Mouse (Mus musculus) adrenal gland, adult 18-20 months (tissue): Measurements from ENCODE around the gene Trp53tg5. TPM values are rescaled to one million over a fixed set of nuclear protein-coding genes. Genes with fewer than 3 reads are reported as not detected.

Source experiments
- DNase-seq, 2 experiments: peaks; one replicate each; pipeline ENCODE4 v3.0.0; 2021 to 2022; ENCODE audit warnings: low spot score in 2 of 2
- total RNA-seq, 2 experiments: library from RNA; stranded (reverse); gene quantifications; 1 replicate in 1 of 2; 2 replicates in 1 of 2; pipeline ENCODE4 v1.2.3; 2021

The Trp53tg5 gene
- total RNA-seq, 2 experiments from 2014 or later = not detected

DNA sequence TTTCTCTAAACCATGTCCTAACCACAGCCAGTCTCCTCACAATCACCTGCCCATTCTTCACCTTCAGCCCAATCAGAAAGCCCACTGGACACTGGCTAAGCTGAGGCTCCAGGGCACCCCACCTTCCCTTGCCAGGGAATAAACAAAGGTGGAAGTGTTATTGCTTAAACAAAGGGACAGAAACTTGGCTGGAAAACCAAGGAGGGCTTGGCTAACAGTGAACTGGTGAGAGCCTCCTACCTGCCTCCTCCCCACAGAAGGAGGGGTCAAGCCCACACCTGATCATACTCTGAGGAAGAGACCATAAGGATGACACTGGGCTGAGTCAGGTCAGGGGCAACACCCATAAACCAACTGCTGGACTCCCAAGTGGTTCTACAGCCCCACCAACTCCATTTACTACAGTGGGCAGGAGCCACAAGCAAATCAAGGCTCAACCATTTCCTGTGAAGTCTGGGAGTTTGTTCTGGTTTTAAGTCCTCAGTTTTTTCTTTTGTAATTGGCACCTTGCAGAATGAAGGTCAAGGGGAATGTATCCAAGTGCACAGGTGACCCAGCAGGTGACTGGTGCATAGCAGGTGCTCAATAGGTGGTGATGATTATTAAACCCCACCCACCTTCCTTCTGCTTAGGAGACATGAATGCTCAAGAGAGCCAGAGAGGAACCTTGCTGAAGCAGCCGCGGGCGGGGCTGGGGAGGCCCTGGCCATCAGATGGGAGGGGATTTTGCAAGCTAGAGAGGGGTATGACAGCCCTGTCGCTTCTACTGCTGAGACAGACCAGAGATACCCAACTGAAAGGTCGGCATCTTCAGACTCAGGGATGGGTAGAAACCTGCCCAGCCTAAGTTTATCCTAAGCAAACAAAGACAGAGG lies 38.1 kb downstream of the Trp53tg5 start:
- DNase-seq = no peak

GRCm38 (mm10) chr2:164434681-164435080 lies 38.8 kb downstream of the Trp53tg5 start:
- DNase-seq = no peak

DNA sequence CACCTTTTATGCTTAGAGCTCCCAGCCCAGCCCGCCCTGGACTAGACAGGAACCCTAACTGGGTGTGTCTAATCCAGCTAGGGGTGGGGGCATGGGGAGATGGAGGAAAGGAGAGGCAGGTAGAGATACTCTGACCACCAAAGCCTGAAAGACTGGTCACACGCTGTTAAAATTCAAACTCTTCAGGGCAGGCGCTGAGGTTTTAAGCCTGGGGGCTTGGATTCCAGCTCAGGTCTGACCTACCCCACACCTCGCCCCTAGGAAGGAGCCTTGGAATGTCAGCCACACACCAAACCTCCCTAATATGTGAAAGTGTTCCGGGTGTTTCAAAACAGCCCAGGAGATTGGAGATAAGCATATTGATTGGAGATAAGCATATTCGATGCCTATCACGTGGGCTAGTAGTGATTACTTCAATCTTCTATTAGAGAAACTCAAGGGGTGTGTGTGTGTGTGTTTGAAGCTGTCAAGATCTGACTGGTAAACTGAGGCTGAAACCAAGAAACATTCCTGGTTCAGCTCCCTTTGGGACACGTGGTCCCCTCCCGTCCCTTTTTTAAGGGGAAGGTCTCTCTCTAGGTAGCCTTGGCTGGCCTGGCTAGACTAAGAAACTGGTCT lies 40.1 kb downstream of the Trp53tg5 start:
- no peak for DNase-seq

DNA sequence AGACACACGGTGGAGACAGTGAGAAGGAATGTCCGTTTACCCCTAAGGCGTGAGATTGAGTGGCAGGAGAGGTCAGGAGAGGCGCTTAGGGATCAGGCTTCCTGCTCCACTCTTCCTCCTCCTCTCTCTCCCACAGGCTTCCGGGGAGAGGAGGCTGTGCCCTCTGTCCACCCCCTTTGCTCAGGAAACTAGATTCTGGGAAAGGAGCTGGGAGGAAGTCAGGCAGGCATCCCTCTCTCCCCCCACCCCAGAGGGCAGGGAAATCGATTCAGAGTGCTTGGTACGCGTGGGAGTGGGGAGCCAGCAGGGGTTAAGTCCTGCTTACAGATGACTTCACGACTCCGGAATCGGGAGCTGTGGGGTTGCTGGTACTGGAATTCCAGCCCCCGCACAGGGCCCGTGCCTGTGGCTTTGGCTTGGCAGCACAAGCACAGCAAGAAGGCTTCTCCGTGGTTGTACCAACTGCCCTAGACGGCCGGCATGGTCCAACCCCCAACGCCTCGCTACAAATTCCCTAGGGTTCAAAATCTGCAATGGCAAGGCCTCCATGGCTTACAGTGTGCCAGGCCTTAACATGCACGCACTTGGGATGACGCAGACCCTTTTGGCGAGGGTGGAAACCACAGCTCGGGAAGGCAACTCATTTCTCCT lies 40.9 kb downstream of the Trp53tg5 start:
- DNase-seq = no peak

GRCm38 (mm10) chr2:164431676-164432465 lies 41.7 kb downstream of the Trp53tg5 start:
- DNase-seq = no peak

DNA sequence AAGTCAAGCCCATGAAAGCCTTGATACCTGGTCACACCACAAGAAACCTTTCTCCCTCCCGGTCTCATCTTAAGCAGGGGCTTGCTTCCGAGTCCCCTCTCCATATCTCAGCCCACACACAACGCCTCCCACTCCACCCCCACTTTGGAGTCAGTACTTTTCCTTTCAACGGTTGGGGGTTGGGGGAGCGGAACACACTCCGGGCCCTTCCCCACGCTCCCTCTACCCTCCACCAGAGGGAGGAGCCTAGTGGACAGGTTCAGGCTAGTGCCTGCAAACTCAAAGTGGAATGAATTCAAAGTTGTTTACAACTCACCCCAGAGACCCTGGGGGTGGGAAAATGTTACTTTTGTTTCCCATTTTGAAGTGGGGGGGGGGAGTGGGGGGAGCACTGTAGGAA lies 42.8 kb downstream of the Trp53tg5 start:
- DNase-seq = no peak

DNA sequence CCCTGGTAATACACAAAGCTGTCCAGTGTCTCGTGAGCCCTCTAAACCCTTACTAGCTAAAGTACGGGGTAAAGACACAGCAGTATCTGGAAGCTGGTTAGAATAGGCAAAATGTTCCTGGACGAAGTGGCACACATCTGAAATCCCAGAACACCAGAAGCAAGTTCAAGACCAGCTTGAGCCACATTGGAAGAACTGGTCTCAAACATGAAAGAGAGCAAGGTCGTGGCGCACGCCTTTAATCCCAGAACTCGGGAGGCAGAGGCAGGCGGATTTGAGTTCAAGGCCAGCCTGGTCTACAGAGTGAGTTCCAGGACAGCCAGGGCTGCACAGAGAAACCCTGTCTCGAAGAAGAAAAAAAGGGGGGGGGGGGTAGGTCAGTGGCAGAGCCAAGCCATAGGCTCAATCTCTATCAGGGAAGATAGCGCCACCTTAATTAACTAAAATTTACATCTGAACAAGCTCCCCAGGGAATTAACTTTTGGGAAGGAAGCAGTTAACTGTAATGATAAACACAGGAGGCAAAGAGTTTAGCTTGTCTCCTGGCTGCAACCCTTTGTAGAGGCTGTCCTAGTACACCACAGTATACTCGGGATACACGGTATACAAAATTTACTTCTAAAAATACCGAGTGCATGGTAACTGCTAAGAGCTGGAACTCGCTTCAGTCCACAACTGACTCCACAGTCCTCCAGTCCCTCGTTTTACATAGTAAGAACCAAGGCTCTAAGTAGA lies 43.5 kb downstream of the Trp53tg5 start:
- DNase-seq = no peak

GRCm38 (mm10) chr2:164428451-164428850 lies 45.1 kb downstream of the Trp53tg5 start:
- DNase-seq = no peak

- DNase-seq = no peak
These were observed 46.6 kb downstream of the Trp53tg5 start for GRCm38 (mm10) chr2:164426952-164427351.

- no peak for DNase-seq
These were observed 47.4 kb downstream of the Trp53tg5 start for GRCm38 (mm10) chr2:164426121-164426520.

- no peak for DNase-seq
These were observed 48.1 kb downstream of the Trp53tg5 start for GRCm38 (mm10) chr2:164425401-164425800.

- no peak for DNase-seq
These were observed 49.1 kb downstream of the Trp53tg5 start for GRCm38 (mm10) chr2:164424406-164424805.

GRCm38 (mm10) chr2:164423464-164423863 lies 50.1 kb downstream of the Trp53tg5 start:
- no peak for DNase-seq

DNA sequence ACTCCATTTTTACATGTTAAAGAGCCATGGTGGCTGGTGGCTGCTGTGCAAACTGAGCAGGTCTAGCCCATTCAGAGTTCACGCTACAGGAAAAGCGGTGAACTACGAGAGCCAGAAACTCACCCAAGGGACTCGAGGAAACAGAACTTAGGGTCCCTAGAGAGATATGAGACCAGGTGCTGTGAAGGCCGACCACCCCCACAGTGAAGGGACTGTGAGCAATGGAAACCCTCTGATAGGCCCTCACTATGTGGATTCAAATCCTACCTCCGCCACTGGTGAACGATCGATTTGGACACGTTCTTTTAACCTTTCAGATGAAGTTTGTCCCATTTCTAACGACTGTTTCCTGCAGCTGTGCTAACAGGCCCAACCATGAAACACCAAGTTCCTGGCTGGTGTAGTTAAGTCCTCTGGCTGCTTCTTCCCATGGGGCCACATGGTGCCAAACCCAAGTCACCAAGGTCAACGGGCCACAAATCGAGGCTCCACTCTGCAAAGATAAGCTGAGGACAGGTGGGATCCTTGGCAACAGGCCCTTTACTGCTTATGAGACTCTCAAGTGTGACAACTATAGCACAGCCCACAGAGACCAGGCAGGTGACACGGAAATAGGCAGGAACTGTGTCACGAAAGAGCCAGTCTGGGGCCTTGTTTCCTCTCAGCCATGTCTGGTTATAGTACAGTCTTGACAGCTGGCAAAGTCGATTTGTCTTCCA lies 50.7 kb downstream of the Trp53tg5 start:
- no peak for DNase-seq

DNA sequence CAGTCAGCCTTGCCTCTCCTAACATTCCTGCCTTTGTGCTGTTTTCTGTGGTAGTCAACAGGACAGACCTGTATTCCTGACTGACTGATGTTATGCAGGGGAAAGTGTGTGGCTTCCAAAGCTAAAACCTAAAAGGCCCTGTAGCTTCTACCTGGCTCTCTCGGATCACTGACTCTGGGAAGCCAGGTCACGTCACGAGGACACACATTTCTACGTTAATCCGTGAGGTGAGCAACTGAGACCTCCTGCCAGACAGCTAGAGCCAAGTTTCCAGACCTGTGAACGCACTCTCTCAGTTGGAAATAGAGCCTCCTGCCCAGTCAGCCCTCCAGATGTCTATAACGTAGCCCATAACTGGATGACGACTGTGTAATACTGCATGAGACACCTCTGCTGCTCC lies 51.5 kb downstream of the Trp53tg5 start:
- no peak for DNase-seq

- no peak for DNase-seq
These were observed 52.2 kb downstream of the Trp53tg5 start for GRCm38 (mm10) chr2:164421306-164421705.
